Mouse (Mus musculus) regulatory T cell (primary cell): ENCODE measurements at regions not wholly inside any gene's neighbourhood (a gene's known extent, or its start where the extent isn't known, plus 50 kb on each side); places are given as distances from the start of the nearest gene placed in this dataset.

ENCODE experiments used
- in situ Hi-C: fragments of 300-600 bp; cut with MboI, MseI; formaldehyde crosslinking; loops from one replicate; pipeline ENCODE4 v1.15.1; 2025; ENCODE audit warnings: high pct_unique_total_duplicates

DNA sequence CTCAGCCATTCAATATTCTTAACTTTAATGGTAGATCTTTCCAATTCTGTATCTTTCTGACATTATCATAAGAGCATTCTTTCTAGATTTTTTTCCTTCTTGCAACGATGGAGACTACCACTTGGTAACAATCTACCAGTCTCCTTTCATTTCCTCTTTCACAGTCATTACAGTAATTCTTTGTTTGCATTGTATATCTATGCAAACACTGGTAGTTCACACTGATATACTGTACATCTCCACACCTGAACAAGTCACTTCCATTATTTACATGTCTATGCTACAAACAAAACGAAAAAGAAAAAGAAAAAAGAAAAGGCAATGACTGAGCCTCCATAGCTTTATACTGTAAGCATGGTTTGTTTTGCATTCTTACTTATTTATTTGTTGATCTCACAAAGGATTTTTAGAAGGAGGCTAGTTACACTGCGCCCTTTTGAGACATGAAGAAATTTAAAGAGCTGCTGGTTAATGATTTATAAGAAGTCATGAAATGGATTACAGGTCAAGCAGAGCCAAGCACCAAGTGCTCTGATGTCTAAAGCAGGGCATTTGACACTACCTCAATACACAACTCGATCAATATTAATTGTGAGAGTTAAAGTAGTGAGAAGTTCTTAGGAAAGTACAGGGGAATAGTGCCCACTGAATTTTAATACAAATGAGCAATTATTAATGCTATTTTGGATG, 56.5 kb upstream of the Dgkb start:
- in situ Hi-C loops: loop anchor here (25.0 kb wide), 1 partner anchor 1726 kb away; no protein-coding TSS in a partner anchor
